Mouse (Mus musculus) C2C12 (cell line): ENCODE data around the gene Gm27021. TPM values are rescaled to one million over a fixed set of nuclear protein-coding genes. Genes with fewer than 3 reads are reported as not detected.

Experiments used
- H3K27me3 ChIP-seq: one replicate; pipeline ENCODE4 v1.6.1; 2011; ENCODE audit not compliant: control insufficient read depth, insufficient read depth, insufficient read length
- H3K36me3 ChIP-seq: one replicate; pipeline ENCODE4 v1.6.1; 2011; ENCODE audit not compliant: control insufficient read depth, insufficient read depth
- H3K4me3 ChIP-seq: one replicate; pipeline ENCODE4 v1.5.1; 2011; ENCODE audit warnings: mild to moderate bottlenecking, control low read depth; ENCODE audit not compliant: poor library complexity, insufficient read depth, severe bottlenecking
- H3K79me2 ChIP-seq: one replicate; pipeline ENCODE4 v1.6.1; 2011; ENCODE audit not compliant: control insufficient read depth, insufficient read depth
- H3K79me3 ChIP-seq: one replicate; pipeline ENCODE4 v1.6.1; 2011; ENCODE audit warnings: low read depth, control low read depth
- H3ac ChIP-seq: one replicate; pipeline ENCODE3; 2011; ENCODE audit warnings: low read depth; ENCODE audit not compliant: control insufficient read depth, insufficient read length
- CEBPB ChIP-seq: IDR thresholded peaks from one replicate; pipeline ENCODE4 v1.6.1; 2011; ENCODE audit warnings: low read depth, mild to moderate bottlenecking, control low read depth, moderate library complexity
- CTCF ChIP-seq: IDR thresholded peaks from one replicate; pipeline ENCODE4 v1.5.1; 2011; ENCODE audit not compliant: control insufficient read depth, insufficient read depth, insufficient read length
- FOSL1 ChIP-seq: IDR thresholded peaks from one replicate; pipeline ENCODE4 v1.8.0; 2011; ENCODE audit warnings: mild to moderate bottlenecking, low read length; ENCODE audit not compliant: poor library complexity, insufficient read depth, severe bottlenecking
- MAX ChIP-seq: IDR thresholded peaks from one replicate; pipeline ENCODE4 v1.6.1; 2011; ENCODE audit warnings: mild to moderate bottlenecking, control low read depth
- MYOD1 ChIP-seq: IDR thresholded peaks from one replicate; pipeline ENCODE4 v1.6.1; 2011; ENCODE audit warnings: low read depth; ENCODE audit not compliant: control insufficient read depth, insufficient read length
- MYOG ChIP-seq: IDR thresholded peaks from one replicate; pipeline ENCODE4 v1.6.1; 2011; ENCODE audit not compliant: control insufficient read depth, insufficient read length; ENCODE audit errors: extremely low read depth
- USF1 ChIP-seq: IDR thresholded peaks from one replicate; pipeline ENCODE4 v1.6.1; 2011; ENCODE audit warnings: low read depth, mild to moderate bottlenecking, control low read depth, moderate library complexity
- polyA plus RNA-seq: library from polyadenylated mRNA; unstranded; fragments of >200 nt; fragmentation: generic; extraction: Trizol; gene quantifications from one replicate; pipeline ENCODE4 v1.2.1, GENCODE M21; 2012; ENCODE audit warnings: missing spikeins

The Gm27021 gene
- polyA plus RNA-seq, 1 experiment, result 2.3 TPM

DNA sequence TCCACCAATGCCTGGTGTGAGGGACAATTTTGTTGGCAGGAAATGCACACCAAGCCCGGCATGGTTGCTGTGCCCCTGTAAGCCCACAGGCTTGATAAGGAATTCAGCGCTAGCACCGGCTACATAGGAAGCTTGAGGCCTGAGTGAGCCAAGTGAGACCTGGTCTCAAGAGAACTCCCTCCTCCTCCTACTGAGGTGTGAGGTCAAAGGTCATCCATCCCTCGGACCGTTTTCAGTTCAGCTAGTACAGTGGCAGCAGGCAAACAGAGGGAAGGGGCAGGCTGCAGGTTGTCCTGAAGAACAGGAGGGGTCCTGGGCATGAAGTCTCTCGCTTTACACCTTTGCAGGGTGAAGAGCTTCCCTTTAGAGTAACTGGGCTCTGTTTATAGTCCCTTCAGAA is 37.0 kb downstream of the Gm27021 start:
- Histone ChIP-seq H3K79me2 (no peaks in the 10 kb centered on the region), H3K36me3 (no peaks in the 10 kb centered on the region), H3ac (no peak overlapping the region), H3K27me3 (no peaks in the 10 kb centered on the region), H3K79me3 (no peaks in the 10 kb centered on the region), H3K4me3 (no peak overlapping the region)
- TF ChIP-seq CTCF, result no peak
- TF ChIP-seq FOSL1, result no peak
- no peak for TF ChIP-seq MYOG
- no peak for TF ChIP-seq CEBPB

DNA sequence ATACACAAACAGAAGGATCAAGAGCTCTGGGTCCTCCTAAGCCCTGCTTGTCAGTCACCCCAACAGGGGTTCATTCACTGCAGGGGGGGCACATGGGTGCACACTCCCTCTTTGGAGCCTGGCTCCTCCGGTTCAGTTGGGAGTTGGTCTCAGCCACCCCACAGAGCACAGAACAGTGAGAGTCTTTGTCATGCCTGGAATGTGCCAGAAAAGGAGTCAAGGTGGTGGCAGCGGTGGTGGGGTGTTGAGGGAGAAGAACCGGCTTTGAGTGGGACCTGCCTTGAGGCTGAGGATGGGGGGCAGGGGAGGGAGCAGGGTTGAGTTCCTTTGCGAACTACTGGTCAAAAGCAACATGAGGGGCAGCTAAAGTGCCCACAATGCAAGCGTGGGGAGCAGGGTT is 37.8 kb downstream of the Gm27021 start:
- Histone ChIP-seq H3K79me3 (no peaks in the 10 kb centered on the region), H3K79me2 (no peaks in the 10 kb centered on the region), H3ac (no peak overlapping the region), H3K27me3 (no peaks in the 10 kb centered on the region), H3K36me3 (no peaks in the 10 kb centered on the region), H3K4me3 (no peak overlapping the region)
- TF ChIP-seq MAX (no peak), MYOG (no peak), CTCF (no peak), CEBPB (no peak), MYOD1 (no peak), FOSL1 (no peak), USF1 (no peak)

DNA sequence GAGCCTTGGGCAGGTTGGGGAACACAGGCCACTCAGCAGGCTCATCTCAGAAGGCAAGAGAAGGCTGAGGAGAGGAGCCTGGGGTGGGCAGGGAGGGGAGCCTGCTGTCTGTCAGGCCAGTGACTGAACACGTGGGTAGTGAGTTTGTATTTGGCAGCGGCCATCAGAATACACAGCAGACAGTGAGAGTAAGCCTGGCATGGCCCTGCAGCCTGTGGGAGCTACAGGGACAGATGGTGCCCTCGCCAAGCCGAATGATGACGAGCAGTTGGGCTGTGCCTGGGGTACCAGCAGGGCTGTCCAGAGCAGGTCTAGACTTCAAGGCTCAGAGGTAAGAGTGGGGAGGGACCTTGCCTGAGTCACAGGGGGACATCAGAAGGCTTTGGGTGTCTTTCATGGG is 40.6 kb downstream of the Gm27021 start:
- no peaks in the 10 kb centered on the region for H3K79me2 ChIP-seq
- H3K27me3 ChIP-seq, result no peaks in the 10 kb centered on the region
- no peak overlapping the region for H3K4me3 ChIP-seq
- H3K36me3 ChIP-seq, result no peaks in the 10 kb centered on the region
- no peaks in the 10 kb centered on the region for H3K79me3 ChIP-seq
- H3ac ChIP-seq, result no peak overlapping the region
- no peak for TF ChIP-seq MYOG
- TF ChIP-seq CEBPB, result no peak
- no peak for TF ChIP-seq CTCF
- no peak for TF ChIP-seq FOSL1
- no peak for TF ChIP-seq MYOD1
- no peak for TF ChIP-seq USF1
- TF ChIP-seq MAX, result no peak

DNA sequence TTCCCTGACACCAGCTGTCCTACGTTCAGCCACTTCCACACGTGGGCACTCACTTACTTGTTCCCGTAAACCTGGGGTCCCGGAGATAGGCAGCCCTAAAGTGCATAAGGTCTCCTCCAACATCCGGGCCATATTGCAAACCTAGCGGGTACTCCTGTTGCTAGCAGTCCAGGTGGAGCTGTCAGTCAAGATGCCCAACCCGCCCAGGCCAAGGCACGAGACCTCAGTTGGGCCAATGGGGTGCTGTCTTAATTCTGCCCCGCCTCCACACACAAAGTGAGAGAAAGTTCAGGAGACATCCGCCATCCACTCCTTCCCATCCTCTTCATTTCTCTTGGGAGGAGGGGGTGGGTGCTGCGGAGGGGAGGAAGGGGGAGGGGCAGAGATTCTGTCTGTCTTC is 41.4 kb downstream of the Gm27021 start:
- no peak overlapping the region for H3ac ChIP-seq
- no peaks in the 10 kb centered on the region for H3K27me3 ChIP-seq
- no peak for TF ChIP-seq CTCF
- no peak for TF ChIP-seq MYOG
- TF ChIP-seq FOSL1, result no peak
- TF ChIP-seq CEBPB, result no peak
- TF ChIP-seq USF1, result no peak
- TF ChIP-seq MAX, result no peak
- no peak for TF ChIP-seq MYOD1
- no peaks in the 10 kb centered on the region for H3K79me3 ChIP-seq
- no peaks in the 10 kb centered on the region for H3K36me3 ChIP-seq
- no peaks in the 10 kb centered on the region for H3K79me2 ChIP-seq
- no peak overlapping the region for H3K4me3 ChIP-seq

DNA sequence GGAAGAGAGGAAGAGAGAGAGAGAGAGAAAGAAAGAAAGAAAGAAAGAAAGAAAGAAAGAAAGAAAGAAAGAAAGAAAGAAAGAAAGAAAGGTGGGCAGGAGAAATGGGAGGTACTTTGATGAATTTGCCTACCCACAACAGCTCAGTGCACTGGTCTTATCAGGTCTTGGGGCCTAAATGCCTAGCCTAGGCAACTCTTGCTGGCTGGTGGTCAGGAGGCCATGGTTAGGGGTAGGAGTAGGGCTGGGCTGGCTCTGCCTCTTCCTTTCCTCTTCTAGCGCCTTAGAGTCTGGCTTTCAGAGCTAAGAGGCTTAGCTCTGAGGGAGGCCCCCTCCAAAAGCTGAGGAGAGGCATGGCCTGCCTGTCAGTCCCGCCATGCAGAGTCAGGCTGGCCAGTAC is 44.3 kb downstream of the Gm27021 start:
- Histone ChIP-seq H3K4me3 (no peak overlapping the region), H3ac (no peak overlapping the region), H3K79me3 (no peaks in the 10 kb centered on the region), H3K79me2 (no peaks in the 10 kb centered on the region), H3K36me3 (no peaks in the 10 kb centered on the region), H3K27me3 (no peaks in the 10 kb centered on the region)
- TF ChIP-seq CTCF (no peak), MYOG (no peak), USF1 (no peak), FOSL1 (no peak), MAX (no peak), CEBPB (no peak), MYOD1 (no peak)

DNA sequence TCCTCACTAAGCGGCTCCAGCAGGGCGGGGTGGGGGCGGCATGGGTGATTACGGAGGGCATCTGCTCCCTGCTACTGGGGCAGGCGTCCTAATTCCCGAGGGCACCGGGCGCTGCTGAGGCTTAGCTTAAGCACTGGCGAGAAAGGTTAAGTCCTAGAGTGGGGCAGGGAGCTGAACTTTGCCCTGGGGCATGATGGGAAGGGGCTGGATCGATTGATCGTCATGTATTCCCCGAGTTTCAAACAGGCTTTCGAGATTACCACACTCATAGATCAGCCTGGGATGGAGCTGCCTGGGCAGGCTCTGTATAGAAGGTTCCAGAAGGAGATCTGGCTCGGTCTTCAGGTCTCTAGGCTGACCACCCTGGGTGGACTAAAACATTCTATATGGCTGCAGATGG is 45.7 kb downstream of the Gm27021 start:
- Histone ChIP-seq H3K36me3 (no peaks in the 10 kb centered on the region), H3K79me3 (no peaks in the 10 kb centered on the region), H3ac (no peak overlapping the region), H3K4me3 (no peak overlapping the region), H3K27me3 (no peaks in the 10 kb centered on the region), H3K79me2 (no peaks in the 10 kb centered on the region)
- TF ChIP-seq MYOG (no peak), FOSL1 (no peak), MAX (no peak), CTCF (no peak), MYOD1 (no peak), USF1 (no peak), CEBPB (no peak)
